Mouse (Mus musculus) cerebellum, adult 9-10 months (tissue): ENCODE results near the gene A2ml1.
"Not testable (repeated sequence)": the region's sequence is repeated elsewhere in the genome, so short reads cannot be mapped to it uniquely, and the experiment has no call there.

Experiments
- DNase-seq: peaks from one replicate; pipeline ENCODE4 v3.0.0; 2022

The A2ml1 gene

DNA sequence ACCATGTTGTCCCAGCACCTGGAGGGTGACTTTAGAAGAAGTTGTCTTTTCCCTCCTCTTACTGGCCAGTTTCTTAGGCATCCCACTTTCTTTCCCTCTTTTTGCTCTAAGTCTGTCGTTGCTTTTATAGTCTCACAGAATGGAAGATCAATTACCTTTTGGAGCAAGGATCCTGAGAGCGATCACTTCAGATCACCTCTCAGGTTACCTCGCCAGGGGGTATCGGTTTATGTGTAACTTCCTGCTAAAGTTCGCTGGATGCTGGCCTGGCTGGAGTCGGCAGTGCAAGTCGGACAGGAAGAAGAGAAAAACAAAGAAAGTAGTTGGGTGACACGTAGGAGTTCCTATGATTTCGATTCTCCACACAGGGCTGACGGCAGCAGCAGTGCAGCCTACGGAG is at the start of gene A2ml1:
TSS of gene A2ml1 (minus strand) at position 101 of the 400 bp plus-strand sequence.
- no peak for DNase-seq

- peak; percentile 70 for DNase-seq
Observed at GRCm38 (mm10) chr6:128629771-128630739, 48.6 kb upstream of the A2ml1 start.

GRCm38 (mm10) chr6:128625246-128625645 is 43.8 kb upstream of the A2ml1 start:
- DNase-seq, result not testable (repeated sequence)

DNA sequence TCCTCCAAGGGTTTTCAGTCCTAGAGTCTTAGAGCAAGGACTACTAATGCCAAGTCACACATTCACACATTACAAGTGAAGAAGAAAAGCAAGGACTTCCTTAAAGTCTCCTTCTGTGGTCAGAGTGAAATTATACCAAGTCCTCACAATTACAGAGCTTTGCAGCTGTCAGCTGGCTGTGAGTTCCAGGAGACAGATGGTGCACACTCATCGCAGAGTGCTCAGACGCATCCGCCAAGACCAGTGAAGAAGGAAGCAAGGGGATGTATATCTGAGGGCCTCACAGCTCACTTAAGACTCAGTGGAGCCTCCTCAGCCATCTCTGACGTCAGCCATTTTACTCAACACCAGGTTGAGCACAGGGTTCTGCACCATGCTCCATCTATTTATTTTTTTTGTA is 43.0 kb upstream of the A2ml1 start:
- DNase-seq, result no peak

DNA sequence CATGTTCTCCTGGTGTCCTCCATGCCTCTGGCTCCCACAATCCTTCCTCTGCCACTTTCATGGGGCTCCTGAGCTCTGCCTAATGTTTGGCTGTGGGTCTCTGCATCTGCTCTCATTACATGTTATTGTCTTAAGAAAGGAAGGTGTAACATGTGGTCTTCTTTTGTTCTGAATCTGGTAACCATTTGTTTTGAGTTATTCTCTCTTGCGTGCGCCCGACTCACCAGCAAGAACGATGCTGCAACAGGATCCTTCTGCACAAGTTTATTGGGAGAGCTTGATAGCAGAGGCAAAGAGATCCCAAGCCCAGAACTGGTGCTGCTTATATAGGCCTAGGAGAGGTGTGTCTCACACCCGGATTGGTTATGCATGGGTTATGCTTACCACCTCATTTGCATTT is 42.0 kb upstream of the A2ml1 start, which contains the start of gene Klrb1a:
TSS of gene Klrb1a (minus strand) at position 101 of the 400 bp plus-strand sequence.
- not testable (repeated sequence) for DNase-seq

DNA sequence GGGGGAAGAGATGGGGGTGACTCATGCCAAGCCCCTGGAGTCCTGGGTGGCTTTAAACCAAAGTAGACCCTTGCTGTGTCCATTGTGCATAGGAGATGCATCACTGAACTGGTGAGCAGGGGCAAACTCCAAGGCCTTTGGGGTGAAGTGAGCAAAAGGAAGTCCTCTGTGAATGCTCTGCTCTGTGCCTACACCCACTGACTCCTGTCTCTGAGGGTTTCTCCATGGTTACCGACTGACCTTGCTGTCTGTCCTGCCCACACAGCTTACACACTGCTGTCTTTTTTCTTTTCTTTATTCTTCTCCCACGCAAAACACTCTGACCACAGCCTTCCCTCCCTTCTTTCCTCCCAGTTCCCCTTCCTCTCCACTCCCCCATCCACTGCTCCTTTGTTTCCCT is 41.3 kb upstream of the A2ml1 start:
- no peak for DNase-seq

GRCm38 (mm10) chr6:128606350-128606749 is 24.9 kb upstream of the A2ml1 start:
- DNase-seq, result no peak

GRCm38 (mm10) chr6:128604512-128604911 is 23.1 kb upstream of the A2ml1 start:
- peak; percentile 37 for DNase-seq

DNA sequence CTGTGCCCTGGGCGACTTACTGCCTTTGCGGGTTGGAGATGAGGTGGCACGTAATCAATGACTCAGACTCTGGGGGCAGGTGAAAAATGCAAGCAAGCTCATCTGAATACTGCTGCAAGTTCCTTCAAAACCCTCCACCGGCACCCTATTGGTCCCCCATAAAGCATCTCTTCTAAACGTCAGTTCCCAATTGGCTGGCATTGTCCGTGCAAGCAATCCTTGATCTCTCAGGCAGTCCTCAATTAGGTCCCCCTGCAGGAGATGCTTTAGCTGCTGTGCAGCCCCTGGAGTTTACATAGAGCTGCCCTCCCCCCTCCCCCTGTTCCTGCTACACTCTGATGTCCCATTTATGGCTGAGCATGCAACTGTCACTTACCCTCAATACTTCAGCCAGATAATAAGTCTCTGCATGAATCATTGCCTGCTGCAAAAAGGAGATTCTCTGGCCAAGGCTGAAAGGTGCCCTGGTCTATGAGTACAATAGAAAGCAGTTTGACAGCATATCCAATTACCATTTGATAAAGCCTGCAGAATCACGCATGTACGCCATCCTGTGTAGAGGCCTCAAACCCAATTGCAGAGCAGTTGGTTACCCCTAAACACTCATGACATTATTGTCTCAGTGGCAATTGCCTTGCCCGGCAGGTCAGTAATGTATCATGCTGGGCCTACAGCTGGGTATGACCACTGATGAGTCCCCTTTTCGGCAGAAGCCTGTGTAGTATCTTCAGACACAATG is 21.2 kb upstream of the A2ml1 start:
- no peak for DNase-seq

DNA sequence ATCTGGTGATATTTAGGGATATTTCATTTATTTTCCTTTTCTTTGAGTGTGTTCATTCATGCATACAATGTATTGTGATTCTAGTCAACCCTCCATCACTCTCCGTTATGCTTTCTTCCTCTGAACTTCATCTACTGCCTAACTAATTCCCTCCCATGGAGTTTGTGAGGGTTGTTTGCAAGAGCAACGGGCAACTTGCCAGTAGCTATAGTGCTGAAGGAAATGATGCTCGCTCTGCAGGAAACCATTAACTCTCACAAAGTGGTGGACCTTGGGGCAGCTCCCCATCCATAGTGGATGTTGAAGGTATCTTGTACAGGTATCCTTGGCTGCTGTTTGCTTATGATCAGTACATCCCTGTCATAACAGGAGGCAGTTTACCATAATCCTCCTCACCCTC is 20.6 kb upstream of the A2ml1 start:
- DNase-seq, result no peak

- DNase-seq, result no peak
Observed at GRCm38 (mm10) chr6:128599555-128599954, 18.1 kb upstream of the A2ml1 start.

GRCm38 (mm10) chr6:128598256-128599047 is 17.0 kb upstream of the A2ml1 start:
- no peak for DNase-seq

DNA sequence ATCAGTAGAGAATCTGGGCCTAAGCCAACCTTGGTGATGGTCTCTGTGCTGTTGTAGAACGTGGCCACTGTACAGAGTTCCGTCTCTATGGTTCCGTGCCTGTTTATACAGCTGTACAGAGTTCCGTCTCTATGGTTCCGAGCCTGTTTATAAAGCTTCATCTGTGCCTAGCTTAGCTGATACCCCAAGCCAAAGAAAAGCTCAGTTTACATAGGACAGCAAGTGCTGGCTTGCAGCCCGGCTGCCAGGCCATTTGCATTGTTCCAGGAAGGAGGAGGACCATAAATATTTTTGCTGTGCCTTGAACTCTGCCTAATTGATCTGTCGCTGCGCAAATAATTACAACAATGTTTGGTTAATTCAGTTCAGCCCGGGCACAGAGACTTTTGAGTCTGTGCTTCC is 15.7 kb upstream of the A2ml1 start:
- peak; percentile 46 for DNase-seq

- no peak for DNase-seq
Observed at GRCm38 (mm10) chr6:128594651-128595050, 13.2 kb upstream of the A2ml1 start.

DNA sequence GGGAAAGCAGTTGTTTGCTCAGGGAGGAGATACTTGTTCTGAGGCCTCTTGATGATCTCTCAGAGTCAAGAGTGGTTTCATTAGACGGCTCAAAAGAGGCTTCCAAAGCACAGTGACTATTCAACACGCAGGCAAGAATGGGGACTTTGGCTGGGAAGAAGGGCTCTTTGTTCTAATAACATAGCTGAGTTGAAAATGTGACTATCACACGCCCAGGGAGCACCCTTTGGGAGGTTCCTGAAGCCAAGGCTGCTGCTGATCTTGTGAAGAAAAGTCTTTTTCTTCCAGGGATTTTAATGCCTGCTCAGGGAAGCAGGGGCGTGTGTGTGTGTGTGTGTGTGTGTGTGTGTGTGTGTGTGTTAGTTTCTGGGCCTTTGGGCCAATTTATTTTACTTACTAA is 8.0 kb upstream of the A2ml1 start:
- no peak for DNase-seq

DNA sequence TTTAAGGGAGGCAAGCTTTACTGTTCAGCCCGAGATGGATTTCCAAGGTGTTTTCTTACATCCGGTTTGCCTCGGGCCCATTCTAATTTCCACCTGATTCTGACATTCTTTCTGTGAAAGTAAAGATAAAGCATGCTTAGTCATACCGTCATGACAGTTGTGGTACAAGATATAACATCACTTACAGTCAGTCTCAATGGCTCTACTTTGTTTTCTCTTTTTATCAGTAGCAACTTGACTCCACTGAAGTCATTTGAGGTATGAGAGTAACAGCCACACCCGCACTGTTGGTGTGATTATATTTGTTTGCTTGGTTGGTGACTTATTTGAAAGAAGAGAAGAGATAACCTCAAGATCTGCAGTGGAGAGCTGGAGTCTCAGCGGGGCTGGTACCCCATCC is 6.2 kb upstream of the A2ml1 start:
- no peak for DNase-seq

DNA sequence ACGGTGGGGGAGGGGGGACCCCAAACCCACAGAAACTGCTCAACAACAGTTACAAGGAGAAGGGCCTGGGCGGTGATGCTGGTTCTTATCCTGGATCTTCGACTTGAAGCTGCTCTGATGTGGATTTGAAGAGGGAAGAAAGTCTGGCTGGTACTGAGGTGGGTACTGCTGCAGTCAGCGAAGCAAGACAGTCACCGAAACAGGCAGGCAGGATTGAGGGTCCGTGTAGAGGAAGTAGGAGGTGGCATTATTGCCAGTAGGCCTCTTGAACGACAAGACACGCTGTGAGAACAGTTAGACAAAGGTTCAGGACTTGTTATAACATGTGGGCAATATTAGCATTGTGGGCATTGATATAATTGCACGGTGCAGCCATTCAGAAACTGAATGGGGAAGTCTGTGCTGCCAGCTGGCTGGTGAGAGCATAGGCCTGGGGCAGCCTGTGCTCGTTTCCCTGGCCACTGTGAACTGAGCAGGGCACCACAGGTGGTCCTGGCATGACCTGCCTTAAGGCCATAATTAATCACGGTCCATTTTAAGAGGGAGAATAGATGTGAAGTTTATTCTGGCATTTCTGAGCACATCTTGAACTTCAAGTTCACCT is 4.3 kb upstream of the A2ml1 start:
- DNase-seq, result no peak

- no peak for DNase-seq
Observed at GRCm38 (mm10) chr6:128584070-128584660, 2.8 kb upstream of the A2ml1 start.

DNA sequence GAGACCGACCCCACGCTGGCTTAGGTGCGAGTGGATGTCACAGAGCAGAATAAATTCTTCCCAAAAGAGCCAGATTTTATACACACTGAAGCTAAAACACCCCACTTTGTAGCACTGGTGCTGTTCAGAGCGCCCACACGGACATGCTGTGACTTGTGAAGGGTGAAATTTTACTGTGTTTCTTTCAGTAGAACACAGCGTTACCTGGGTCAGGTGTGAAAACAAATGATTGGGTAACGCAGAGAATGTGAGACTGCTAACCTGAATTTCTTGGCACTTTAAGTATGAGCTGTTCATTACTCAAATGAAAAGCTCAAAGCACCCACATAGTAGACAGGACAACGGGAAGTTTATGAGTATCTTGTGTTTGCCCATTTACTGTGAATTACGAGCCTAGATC is 4.1 kb downstream of the A2ml1 start:
- DNase-seq, result no peak

DNA sequence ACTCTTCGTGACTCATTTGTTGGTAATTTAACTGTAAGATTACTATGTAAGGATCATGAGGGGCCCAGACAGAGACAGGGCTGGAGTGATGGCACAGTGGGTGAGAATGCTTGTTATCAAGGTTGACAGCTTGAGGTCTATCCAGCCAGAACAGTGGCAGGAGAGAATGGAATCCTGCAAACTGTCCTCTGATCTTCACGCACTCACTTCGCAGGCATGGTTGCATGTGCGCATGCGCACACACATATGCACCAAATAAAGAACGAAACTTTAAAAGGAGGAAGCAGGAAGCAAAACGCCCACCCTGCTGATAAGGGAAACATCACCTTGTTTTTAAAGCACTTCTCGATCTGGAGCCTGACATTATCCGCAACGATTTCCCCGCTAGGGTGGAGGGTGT is 14.8 kb downstream of the A2ml1 start:
- no peak for DNase-seq

DNA sequence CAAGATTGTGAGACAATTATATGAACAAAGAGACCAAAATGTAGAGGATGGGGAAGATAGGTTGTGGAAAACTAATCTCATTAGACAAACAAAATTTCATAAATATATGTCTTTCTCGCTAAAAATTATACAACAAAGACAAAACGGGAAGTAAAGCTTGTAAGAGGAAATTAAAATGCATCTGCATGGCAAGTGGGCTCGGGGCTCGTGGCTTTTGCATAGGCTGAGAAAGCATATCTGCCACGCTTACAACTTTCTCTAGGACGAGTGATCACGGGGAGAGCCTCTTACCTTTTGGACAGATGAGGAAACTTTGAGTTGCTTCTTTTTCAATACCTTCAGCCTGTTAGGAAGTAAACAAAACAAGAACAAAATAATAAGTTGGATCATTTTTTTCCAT is 27.4 kb downstream of the A2ml1 start:
- DNase-seq, result no peak
